Mouse (Mus musculus) midbrain, embryonic 11.5 days (tissue): ENCODE results near the gene Zfp853. TPM values are rescaled to one million over a fixed set of nuclear protein-coding genes. Genes with fewer than 3 reads are reported as not detected.

ENCODE experiments used
- ATAC-seq: fragments of 200-750 bp; cut with Nextera tagmentation; 2 replicates; pipeline ENCODE4 v1.8.0; 2017; ENCODE audit warnings: moderate TSS enrichment, moderate library complexity; ENCODE audit not compliant: low FRiP score
- DNase-seq: peaks from one replicate; pipeline ENCODE4 v3.0.0; 2015; ENCODE audit warnings: low spot score; ENCODE audit errors: missing footprints
- H3K27ac ChIP-seq: fragments of 300-500 bp; sonication (generic); 2 replicates; pipeline ENCODE4 v1.5.1; 2014; ENCODE audit warnings: low read depth, low read length
- H3K27me3 ChIP-seq: fragments of 300-500 bp; sonication (generic); 2 replicates; pipeline ENCODE4 v1.6.1; 2014; ENCODE audit warnings: mild to moderate bottlenecking, low read length, moderate library complexity, mixed read lengths; ENCODE audit not compliant: control insufficient read depth, insufficient read depth
- H3K36me3 ChIP-seq: fragments of 300-500 bp; sonication (generic); 2 replicates; pipeline ENCODE4 v1.6.1; 2014; ENCODE audit warnings: mild to moderate bottlenecking, low read length, moderate library complexity, mixed read lengths; ENCODE audit not compliant: control insufficient read depth, insufficient read depth
- H3K4me1 ChIP-seq: fragments of 300-500 bp; sonication (generic); 2 replicates; pipeline ENCODE4 v1.6.1; 2014; ENCODE audit warnings: low read length; ENCODE audit not compliant: control insufficient read depth, insufficient read depth
- H3K4me2 ChIP-seq: fragments of 300-500 bp; sonication (generic); 2 replicates; pipeline ENCODE4 v1.6.1; 2014; ENCODE audit warnings: mild to moderate bottlenecking, moderate library complexity
- H3K4me3 ChIP-seq: fragments of 300-500 bp; sonication (generic); 2 replicates; pipeline ENCODE4 v1.5.1; 2014; ENCODE audit warnings: low read depth, low read length
- H3K9ac ChIP-seq: fragments of 300-500 bp; sonication (generic); 2 replicates; pipeline ENCODE4 v1.6.1; 2014; ENCODE audit warnings: low read length
- H3K9me3 ChIP-seq: fragments of 300-500 bp; sonication (generic); 2 replicates; pipeline ENCODE4 v1.6.1; 2016; ENCODE audit warnings: low read length; ENCODE audit not compliant: control insufficient read depth
- WGBS: fragments of 180-500 bp; shearing (Covaris S2); extraction: QIAGEN DNeasy Blood & Tissue Kit; methylation state at CpG from one replicate; pipeline ENCODE4 v1.1.7; 2014; 5-methylcytosine and 5-hydroxymethylcytosine counted together
- polyA plus RNA-seq: library from polyadenylated mRNA; unstranded; fragments of >200 nt; fragmentation: Nextera tagmentation; extraction: Ambion mirVana; gene quantifications from 2 replicates; pipeline ENCODE4 v1.2.1, GENCODE M21; 2014

Zfp853 gene
- polyA plus RNA-seq, 1 experiment from 2014 or later: 0.08 TPM

DNA sequence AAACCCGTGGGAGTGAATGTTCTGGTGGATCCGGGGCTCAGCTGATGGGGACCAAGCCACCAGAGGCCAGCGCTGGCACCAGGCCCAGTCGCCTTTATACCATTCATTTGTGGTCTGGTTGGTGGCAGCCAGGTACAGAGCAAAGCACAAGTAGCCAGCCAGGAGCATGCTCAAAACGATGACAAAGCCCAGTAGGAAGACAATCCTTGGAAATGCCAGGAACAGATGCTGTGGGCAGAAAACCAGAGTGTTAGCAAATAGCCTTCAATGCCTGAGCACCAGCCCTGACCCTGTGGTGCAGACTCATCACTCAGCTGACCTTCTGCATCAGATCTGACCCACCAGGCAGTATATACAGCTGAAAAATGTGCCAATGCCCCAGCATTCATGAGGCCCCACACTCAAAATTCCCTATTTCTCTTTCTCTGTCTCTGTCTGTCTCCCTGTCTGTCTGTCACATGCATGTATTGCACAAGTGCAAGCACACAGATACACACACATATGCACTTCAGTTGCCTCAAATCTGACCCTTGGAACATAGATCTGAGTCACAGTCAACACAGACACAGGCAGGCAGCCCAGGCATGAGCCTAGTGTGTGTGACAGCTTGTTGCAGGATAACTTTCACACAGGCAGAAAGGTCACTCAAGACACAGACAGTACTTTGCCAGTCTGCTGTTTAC is 23.3 kb upstream of the Zfp853 start:
- Histone ChIP-seq H3K27ac (no peak overlapping the region), H3K4me1 (peaks cover 7% of the 10 kb centered on the region), H3K9me3 (no peaks in the 10 kb centered on the region), H3K4me2 (no peak overlapping the region), H3K9ac (no peak overlapping the region), H3K4me3 (no peak overlapping the region), H3K27me3 (no peaks in the 10 kb centered on the region), H3K36me3 (peaks cover 17% of the 10 kb centered on the region)
- 93% methylated on average over 5 of the region's 5 CpGs for WGBS
- DNase-seq (no peak), ATAC-seq (no peak)

- Histone ChIP-seq H3K36me3 (peaks cover 21% of the 10 kb centered on the region), H3K9me3 (no peaks in the 10 kb centered on the region), H3K27ac (no peak overlapping the region), H3K4me3 (peak overlapping the region; percentile 89), H3K4me2 (peak overlapping the region; percentile 89; the same call in 1 of the 2 replicates), H3K9ac (no peak overlapping the region; the same call in 1 of the 2 replicates), H3K4me1 (peaks cover 7% of the 10 kb centered on the region), H3K27me3 (no peaks in the 10 kb centered on the region)
- ATAC-seq (peak; percentile 58), DNase-seq (no peak)
- WGBS: 13% methylated on average over 8 of the region's 8 CpGs
These were observed 22.1 kb upstream of the Zfp853 start for GRCm38 (mm10) chr5:143315514-143315888.

GRCm38 (mm10) chr5:143314730-143315513 is 21.5 kb upstream of the Zfp853 start, which contains the start of gene E130309D02Rik:
TSS of gene E130309D02Rik (minus strand) at chr5:143315360.
- ATAC-seq (peak; percentile 90), DNase-seq (peak; percentile 99)
- Histone ChIP-seq H3K4me1 (peaks cover 7% of the 10 kb centered on the region), H3K4me2 (peak within 1 kb of the TSS; percentile 89), H3K9ac (peak within 1 kb of the TSS; percentile 98), H3K27me3 (no peaks in the 10 kb centered on the region), H3K36me3 (peaks cover 21% of the 10 kb centered on the region), H3K9me3 (no peaks in the 10 kb centered on the region), H3K27ac (peak within 1 kb of the TSS; percentile 91), H3K4me3 (peak within 1 kb of the TSS; percentile 89)
- under 1% methylated on average over 86 of the region's 101 CpGs for WGBS

GRCm38 (mm10) chr5:143314183-143314729 is 20.8 kb upstream of the Zfp853 start:
- WGBS: 1% methylated on average over 16 of the region's 16 CpGs
- Histone ChIP-seq H3K4me2 (peak overlapping the region; percentile 89), H3K4me3 (peak overlapping the region; percentile 89), H3K9ac (peak overlapping the region; percentile 98), H3K4me1 (peaks cover 7% of the 10 kb centered on the region), H3K9me3 (no peaks in the 10 kb centered on the region), H3K27ac (peak overlapping the region; percentile 91), H3K36me3 (peaks cover 27% of the 10 kb centered on the region), H3K27me3 (no peaks in the 10 kb centered on the region)
- DNase-seq: peak; percentile 91
- 0 out of 2 replicates have a peak, but pooled peaks have one; percentile 17 for ATAC-seq

DNA sequence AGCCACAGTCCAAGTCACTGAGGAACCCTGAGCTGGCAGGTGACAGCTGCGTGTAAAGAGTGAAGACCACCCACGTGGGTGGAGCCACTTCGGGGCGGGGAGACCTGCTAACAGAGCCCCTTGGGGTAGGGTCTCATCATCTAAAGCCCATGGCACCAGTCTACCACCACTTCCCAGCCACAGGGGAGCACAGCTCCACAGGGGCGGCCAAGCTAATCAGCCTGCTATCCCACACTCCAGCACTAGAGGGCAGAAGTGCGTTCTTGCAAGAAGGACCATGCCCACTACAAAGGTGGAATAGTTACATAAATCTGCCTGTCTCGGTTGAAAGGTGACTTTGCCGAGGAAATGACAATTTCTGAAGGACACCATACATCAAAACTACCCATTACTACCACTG is 18.5 kb upstream of the Zfp853 start:
- H3K27me3 ChIP-seq: no peaks in the 10 kb centered on the region
- no peak overlapping the region for H3K27ac ChIP-seq
- no peak overlapping the region for H3K9ac ChIP-seq
- H3K4me2 ChIP-seq: no peak overlapping the region
- H3K4me3 ChIP-seq: no peak overlapping the region
- 72% methylated on average over 8 of the region's 8 CpGs for WGBS
- H3K36me3 ChIP-seq: peaks cover 39% of the 10 kb centered on the region
- peaks cover 7% of the 10 kb centered on the region for H3K4me1 ChIP-seq
- ATAC-seq (no peak), DNase-seq (peak; percentile 97)
- no peaks in the 10 kb centered on the region for H3K9me3 ChIP-seq

- peaks cover 51% of the 10 kb centered on the region for H3K36me3 ChIP-seq
- no peak for ATAC-seq
- no peaks in the 10 kb centered on the region for H3K27me3 ChIP-seq
- no peaks in the 10 kb centered on the region for H3K9me3 ChIP-seq
- H3K4me3 ChIP-seq: no peak overlapping the region
- peaks cover 7% of the 10 kb centered on the region for H3K4me1 ChIP-seq
- DNase-seq: no peak
- no peak overlapping the region for H3K27ac ChIP-seq
- H3K4me2 ChIP-seq: no peak overlapping the region
- 93% methylated on average over 7 of the region's 7 CpGs for WGBS
- H3K9ac ChIP-seq: no peak overlapping the region
These were observed 16.5 kb upstream of the Zfp853 start for GRCm38 (mm10) chr5:143309916-143310315.

GRCm38 (mm10) chr5:143308825-143309224 is 15.4 kb upstream of the Zfp853 start:
- DNase-seq (peak; percentile 78), ATAC-seq (no peak)
- Histone ChIP-seq H3K9me3 (no peaks in the 10 kb centered on the region), H3K4me3 (no peak overlapping the region), H3K27ac (no peak overlapping the region), H3K4me2 (no peak overlapping the region), H3K27me3 (no peaks in the 10 kb centered on the region), H3K4me1 (peaks cover 7% of the 10 kb centered on the region), H3K9ac (no peak overlapping the region), H3K36me3 (peaks cover 57% of the 10 kb centered on the region)
- WGBS: 97% methylated on average over 5 of the region's 5 CpGs

GRCm38 (mm10) chr5:143304251-143304650 is 10.8 kb upstream of the Zfp853 start:
- 83% methylated on average over 7 of the region's 7 CpGs for WGBS
- Histone ChIP-seq H3K4me3 (no peak overlapping the region), H3K9ac (no peak overlapping the region), H3K4me2 (no peak overlapping the region), H3K27me3 (no peaks in the 10 kb centered on the region), H3K36me3 (peaks cover 63% of the 10 kb centered on the region), H3K4me1 (no peaks in the 10 kb centered on the region), H3K27ac (no peak overlapping the region), H3K9me3 (no peaks in the 10 kb centered on the region)
- ATAC-seq: no peak
- peak; percentile 35 for DNase-seq

DNA sequence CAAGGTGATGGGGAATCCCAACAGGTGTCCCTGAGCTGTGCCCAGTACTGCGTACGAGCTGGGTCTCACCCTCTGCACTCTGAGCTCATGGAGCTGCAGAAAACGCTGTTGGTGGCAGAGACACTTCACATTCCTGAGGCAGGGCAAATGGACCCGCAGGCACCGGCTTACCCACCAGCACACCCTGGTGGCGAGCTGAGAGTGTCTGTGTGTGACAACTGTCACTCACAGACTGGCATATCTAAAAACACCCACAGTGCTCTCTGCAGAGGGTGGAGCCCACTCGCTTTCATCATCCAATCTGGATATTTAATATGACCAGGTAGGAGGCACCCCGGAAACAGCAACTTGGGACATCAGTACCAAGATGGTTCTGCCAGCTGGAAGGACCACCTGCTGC is 7.9 kb upstream of the Zfp853 start:
- Histone ChIP-seq H3K27ac (no peak overlapping the region), H3K36me3 (peaks cover 46% of the 10 kb centered on the region), H3K4me3 (no peak overlapping the region), H3K27me3 (no peaks in the 10 kb centered on the region), H3K4me1 (no peaks in the 10 kb centered on the region), H3K9ac (no peak overlapping the region), H3K9me3 (no peaks in the 10 kb centered on the region), H3K4me2 (no peak overlapping the region)
- ATAC-seq: no peak
- 87% methylated on average over 8 of the region's 8 CpGs for WGBS
- DNase-seq: peak; percentile 19
